Comparison of ENCODE assay signal across 8 mouse cellular contexts in genomic region chr9:65587270-65587572, GRCm38 (mm10). TPM values are rescaled to one million over a fixed set of nuclear protein-coding genes. Genes with fewer than 3 reads are reported as not detected.
A peak's percentile ranks its signal among the peaks of the same experiment; 100 is the strongest.
DNase-seq lines count a peak whose midpoint lies in the region; ATAC-seq and TF ChIP-seq lines count a peak whose summit lies in the region.

No protein-coding gene starts in this region.

- peak overlapping the region; percentile 95 for H3K4me2 ChIP-seq in heart, embryonic 13.5 days
- H3K4me2 ChIP-seq in hindbrain, embryonic 12.5 days (replicated peaks), result peak overlapping the region; percentile 100

- under 1% methylated on average over 6 of the region's 6 CpGs for WGBS in heart, embryonic 13.5 days
- WGBS in hindbrain, embryonic 12.5 days, result 0% methylated on average over 6 of the region's 6 CpGs

- peak overlapping the region; percentile 86 for H3K9ac ChIP-seq in heart, embryonic 13.5 days
- peak overlapping the region; percentile 78 for H3K9ac ChIP-seq in hindbrain, embryonic 12.5 days

- H3K4me3 ChIP-seq in heart, embryonic 13.5 days, result peak overlapping the region; percentile 76
- peak overlapping the region; percentile 81 for H3K4me3 ChIP-seq in G1E (ENCODE audit: low read depth, low read length)
- peak overlapping the region; percentile 64 for H3K4me3 ChIP-seq in hindbrain, embryonic 12.5 days

- peaks cover 28% of the 10 kb centered on the region for H3K36me3 ChIP-seq in heart, embryonic 13.5 days
- peaks cover 36% of the 10 kb centered on the region for H3K36me3 ChIP-seq in G1E (replicated peaks)
- H3K36me3 ChIP-seq in hindbrain, embryonic 12.5 days, result 0 out of 2 replicates have a peak, but pooled peaks cover 6% of the 10 kb centered on the region

- peaks cover 32% of the 10 kb centered on the region for H3K4me1 ChIP-seq in heart, embryonic 13.5 days
- peaks cover 47% of the 10 kb centered on the region for H3K4me1 ChIP-seq in G1E (ENCODE audit: insufficient read depth, low read depth, low read length)
- H3K4me1 ChIP-seq in hindbrain, embryonic 12.5 days, result peaks cover 31% of the 10 kb centered on the region

- H3K27ac ChIP-seq in heart, embryonic 13.5 days (replicated peaks), result peak overlapping the region; percentile 66
- H3K27ac ChIP-seq in hindbrain, embryonic 12.5 days, result no peak overlapping the region

- no peaks in the 10 kb centered on the region for H3K27me3 ChIP-seq in heart, embryonic 13.5 days (replicated peaks)
- H3K27me3 ChIP-seq in G1E (ENCODE audit: insufficient read depth, low read length), result no peaks in the 10 kb centered on the region
- H3K27me3 ChIP-seq in hindbrain, embryonic 12.5 days, result no peaks in the 10 kb centered on the region

- no peak for DNase-seq in heart, adult 9 months (ENCODE audit: low spot score in 2 of 2)
- no peak for DNase-seq in G1E (ENCODE audit: low spot score)
- no peak for DNase-seq in ovary, postnatal 36 days (ENCODE audit: low spot score)
- DNase-seq in thymus, postnatal 36 days, result no peak
- DNase-seq in cerebellum, adult 8-10 months, result no peak

- H3K9me3 ChIP-seq in heart, embryonic 13.5 days, result no peaks in the 10 kb centered on the region; the same call in 1 of the 2 replicates
- H3K9me3 ChIP-seq in G1E (replicated peaks), result no peaks in the 10 kb centered on the region
- no peaks in the 10 kb centered on the region for H3K9me3 ChIP-seq in hindbrain, embryonic 12.5 days (replicated peaks)

- no peak for ATAC-seq in heart, embryonic 13.5 days (ENCODE audit: extremely low read depth, insufficient number of reproducible peaks, low FRiP score, low TSS enrichment)
- ATAC-seq in G1E (ENCODE audit: extremely low read depth, insufficient number of reproducible peaks, low FRiP score, poor library complexity, severe bottlenecking), result no peak
- ATAC-seq in hindbrain, embryonic 12.5 days (ENCODE audit: low FRiP score), result peak; percentile 20; the same call in 1 of the 2 replicates
- peak; percentile 14 for ATAC-seq in megakaryocyte-erythroid progenitor cell, adult 5-6 weeks (replicated peaks; ENCODE audit: low FRiP score, low TSS enrichment, poor library complexity, severe bottlenecking)

- no peak for TF ChIP-seq CTCF in G1E (IDR thresholded peaks at IDR 0.05; ENCODE audit: low read depth, low read length)

RNA-seq across cellular contexts. Expression of gene Pif1, which starts 0.3 kb away (rescaled TPM):
- polyA plus RNA-seq in heart, embryonic 13.5 days (2015; fragmentation: Nextera tagmentation; extraction: Ambion mirVana), result 10.3 and 11.8 TPM in 2 replicates
- total RNA-seq in G1E (2014; fragmentation: Nextera tagmentation) (13.0 and 28.7 TPM in 2 replicates), G1E (2017) (9.1 and 10.9 TPM in 2 replicates)
- polyA plus RNA-seq in G1E (2012), result 6.9 and 7.1 TPM in 2 replicates
- 13.9 and 16.5 TPM in 2 replicates for polyA plus RNA-seq in hindbrain, embryonic 12.5 days (2016; fragmentation: Nextera tagmentation; extraction: Ambion mirVana)
- 5.0 and 14.3 TPM in 2 replicates for total RNA-seq in megakaryocyte-erythroid progenitor cell, adult 5-6 weeks (2014; fragmentation: Nextera tagmentation)
- 6.5 and 6.6 TPM in 2 replicates for total RNA-seq in megakaryocyte-erythroid progenitor cell, adult 5-6 weeks (2017)

RNA-seq across cellular contexts. Expression of gene Plekho2, which starts 7.4 kb away (rescaled TPM):
- 10.7 and 11.9 TPM in 2 replicates for polyA plus RNA-seq in heart, embryonic 13.5 days (2015; fragmentation: Nextera tagmentation; extraction: Ambion mirVana)
- total RNA-seq in G1E (2014; fragmentation: Nextera tagmentation) (23.0 and 26.9 TPM in 2 replicates), G1E (2017) (31.9 and 35.4 TPM in 2 replicates)
- polyA plus RNA-seq in G1E (2012), result 11.5 and 16.8 TPM in 2 replicates
- polyA plus RNA-seq in hindbrain, embryonic 12.5 days (2016; fragmentation: Nextera tagmentation; extraction: Ambion mirVana), result 12.4 and 14.1 TPM in 2 replicates
- 29.1 and 29.3 TPM in 2 replicates for total RNA-seq in megakaryocyte-erythroid progenitor cell, adult 5-6 weeks (2014; fragmentation: Nextera tagmentation)
- total RNA-seq in megakaryocyte-erythroid progenitor cell, adult 5-6 weeks (2017), result 14.2 and 16.8 TPM in 2 replicates

RNA-seq across cellular contexts. Expression of gene Rbpms2, which starts 42.2 kb away (rescaled TPM):
- polyA plus RNA-seq in heart, embryonic 13.5 days (2015; fragmentation: Nextera tagmentation; extraction: Ambion mirVana), result 106 and 109 TPM in 2 replicates
- total RNA-seq in G1E (2014; fragmentation: Nextera tagmentation) (not detected in 2 replicates), G1E (2017) (0.33 and 0.81 TPM in 2 replicates)
- 0.13 and 0.21 TPM in 2 replicates for polyA plus RNA-seq in G1E (2012)
- polyA plus RNA-seq in hindbrain, embryonic 12.5 days (2016; fragmentation: Nextera tagmentation; extraction: Ambion mirVana), result 13.7 and 15.0 TPM in 2 replicates
- 1.9 TPM in 1 of 2 replicates, not detected in the other for total RNA-seq in megakaryocyte-erythroid progenitor cell, adult 5-6 weeks (2014; fragmentation: Nextera tagmentation)
- total RNA-seq in megakaryocyte-erythroid progenitor cell, adult 5-6 weeks (2017), result 2.5 and 2.8 TPM in 2 replicates

Comparison
In these comparisons a context has a peak if more than half of its experiments do, and no peak if none do; other contexts are left out.
1. ATAC-seq: peak in hindbrain, embryonic 12.5 days (single experiment) and megakaryocyte-erythroid progenitor cell, adult 5-6 weeks (single experiment); none in heart, embryonic 13.5 days (single experiment) and G1E (single experiment).
2. RNA of gene Rbpms2, which starts 42.2 kb away (polyA plus RNA-seq): 106 to 109 TPM in heart, embryonic 13.5 days and 13.7 to 15.0 TPM in hindbrain, embryonic 12.5 days; 0.13 to 0.21 TPM in G1E; every median in the first group is over 10 times any median in the second.
3. Peak in every context shown above with its lines, with median percentiles within 50 percentile points of each other: H3K4me3 ChIP-seq.